Mouse (Mus musculus) layer of hippocampus, postnatal 14 days (tissue): Measurements from ENCODE around the gene Marveld2. TPM values are rescaled to one million over a fixed set of nuclear protein-coding genes. Genes with fewer than 3 reads are reported as not detected.
A peak's percentile ranks its signal among the peaks of the same experiment; 100 is the strongest.

Experiments
- DNase-seq, 2 experiments: peaks; one replicate each; pipeline ENCODE4 v3.0.0; 2021 to 2022; ENCODE audit warnings: low spot score in 2 of 2, mixed read lengths in 1 of 2
- total RNA-seq, 2 experiments: library from RNA; stranded (reverse); gene quantifications; 2 replicates each; pipeline ENCODE4 v1.2.3; 2021

Gene Marveld2
- total RNA-seq, 2 experiments from 2014 or later, result 1.7 to 2.0 TPM

GRCm38 (mm10) chr13:100601034-100601433 lies 15.7 kb downstream of the Marveld2 start:
- no peak for DNase-seq

GRCm38 (mm10) chr13:100600317-100600716 lies 16.5 kb downstream of the Marveld2 start:
- no peak for DNase-seq

GRCm38 (mm10) chr13:100597284-100597683 lies 19.5 kb downstream of the Marveld2 start:
- DNase-seq, result no peak

- DNase-seq, result no peak
These were observed 21.3 kb downstream of the Marveld2 start for GRCm38 (mm10) chr13:100595552-100595885.

GRCm38 (mm10) chr13:100594838-100595551 lies 21.8 kb downstream of the Marveld2 start:
- DNase-seq, result no peak

- DNase-seq, result peak; percentile 24 to 41
These were observed 22.6 kb downstream of the Marveld2 start for GRCm38 (mm10) chr13:100594041-100594792.

GRCm38 (mm10) chr13:100588646-100589045 lies 28.1 kb downstream of the Marveld2 start:
- no peak for DNase-seq

GRCm38 (mm10) chr13:100582144-100582543 lies 34.6 kb downstream of the Marveld2 start:
- no peak for DNase-seq

- no peak for DNase-seq
These were observed 35.1 kb downstream of the Marveld2 start for GRCm38 (mm10) chr13:100581701-100582100.

- DNase-seq, result no peak
These were observed 36.8 kb downstream of the Marveld2 start for GRCm38 (mm10) chr13:100579951-100580350.

- DNase-seq, result no peak
These were observed 37.6 kb downstream of the Marveld2 start for GRCm38 (mm10) chr13:100579220-100579619.

GRCm38 (mm10) chr13:100575950-100576349 lies 40.8 kb downstream of the Marveld2 start:
- no peak for DNase-seq

- DNase-seq, result no peak
These were observed 46.1 kb downstream of the Marveld2 start for GRCm38 (mm10) chr13:100570713-100571112.

GRCm38 (mm10) chr13:100568359-100568758 lies 48.4 kb downstream of the Marveld2 start:
- no peak for DNase-seq

- DNase-seq, result no peak
These were observed 57.3 kb downstream of the Marveld2 start for GRCm38 (mm10) chr13:100559449-100559848.

GRCm38 (mm10) chr13:100557011-100557410 lies 59.8 kb downstream of the Marveld2 start:
- no peak for DNase-seq

- peak in 1 of 2 experiments; percentile 5 for DNase-seq
These were observed 63.7 kb downstream of the Marveld2 start for GRCm38 (mm10) chr13:100553042-100553437.

GRCm38 (mm10) chr13:100552369-100553041 lies 64.3 kb downstream of the Marveld2 start, which contains the start of gene Ocln:
Gene Ocln (minus strand): TSS chr13:100552718.
- DNase-seq, result peak; percentile 19 to 36

- DNase-seq, result peak in 1 of 2 experiments; percentile 6
These were observed 64.8 kb downstream of the Marveld2 start for GRCm38 (mm10) chr13:100552009-100552368.

GRCm38 (mm10) chr13:100551371-100552008 lies 65.3 kb downstream of the Marveld2 start:
- DNase-seq, result peak in 1 of 2 experiments; percentile 4

GRCm38 (mm10) chr13:100547269-100547668 lies 69.5 kb downstream of the Marveld2 start:
- DNase-seq, result no peak
